Mouse (Mus musculus) liver, embryonic 11.5 days (tissue): ENCODE measurements at regions not wholly inside any gene's neighbourhood (a gene's known extent, or its start where the extent isn't known, plus 50 kb on each side); places are given as distances from the start of the nearest gene placed in this dataset.

Experiments used
- ATAC-seq: fragments of 200-750 bp; cut with Nextera tagmentation; replicated peaks from 2 replicates; pipeline ENCODE4 v1.8.0; 2017; ENCODE audit warnings: moderate number of reproducible peaks, mild to moderate bottlenecking, moderate TSS enrichment, moderate library complexity; ENCODE audit not compliant: low FRiP score
- DNase-seq: peaks from one replicate; pipeline ENCODE4 v3.0.0-alpha.2; 2017; ENCODE audit warnings: low spot score
- H3K27ac ChIP-seq: fragments of 300-500 bp; sonication (generic); 2 replicates; pipeline ENCODE4 v1.5.1; 2014; ENCODE audit warnings: mild to moderate bottlenecking, low read depth, low read length, control low read depth
- H3K27me3 ChIP-seq: fragments of 300-500 bp; sonication (generic); replicated peaks from 2 replicates; pipeline ENCODE4 v1.6.1; 2014; ENCODE audit warnings: low read length, mixed read lengths; ENCODE audit not compliant: control insufficient read depth, insufficient read depth
- H3K36me3 ChIP-seq: fragments of 300-500 bp; sonication (generic); 2 replicates; pipeline ENCODE4 v1.6.1; 2014; ENCODE audit warnings: mild to moderate bottlenecking, low read length, moderate library complexity, mixed read lengths; ENCODE audit not compliant: control insufficient read depth, insufficient read depth
- H3K4me1 ChIP-seq: fragments of 300-500 bp; sonication (generic); replicated peaks from 2 replicates; pipeline ENCODE4 v1.6.1; 2014; ENCODE audit warnings: low read length, mixed read lengths; ENCODE audit not compliant: control insufficient read depth, insufficient read depth
- H3K4me2 ChIP-seq: fragments of 300-500 bp; sonication (generic); 2 replicates; pipeline ENCODE4 v1.6.1; 2014; ENCODE audit warnings: mild to moderate bottlenecking, control low read depth, moderate library complexity
- H3K4me3 ChIP-seq: fragments of 300-500 bp; sonication (generic); 2 replicates; pipeline ENCODE4 v1.5.1; 2014; ENCODE audit warnings: low read depth, low read length, control low read depth
- H3K9ac ChIP-seq: fragments of 300-500 bp; sonication (generic); 2 replicates; pipeline ENCODE4 v1.6.1; 2014; ENCODE audit warnings: low read depth, low read length, control low read depth
- H3K9me3 ChIP-seq: fragments of 300-500 bp; sonication (generic); 2 replicates; pipeline ENCODE4 v1.6.1; 2016; ENCODE audit warnings: low read length, inconsistent platforms, mixed read lengths; ENCODE audit not compliant: control insufficient read depth
- WGBS: fragments of 180-500 bp; shearing (Covaris S2); extraction: QIAGEN DNeasy Blood & Tissue Kit; methylation state at CpG from one replicate; pipeline ENCODE4 v1.1.7; 2014; 5-methylcytosine and 5-hydroxymethylcytosine counted together

DNA sequence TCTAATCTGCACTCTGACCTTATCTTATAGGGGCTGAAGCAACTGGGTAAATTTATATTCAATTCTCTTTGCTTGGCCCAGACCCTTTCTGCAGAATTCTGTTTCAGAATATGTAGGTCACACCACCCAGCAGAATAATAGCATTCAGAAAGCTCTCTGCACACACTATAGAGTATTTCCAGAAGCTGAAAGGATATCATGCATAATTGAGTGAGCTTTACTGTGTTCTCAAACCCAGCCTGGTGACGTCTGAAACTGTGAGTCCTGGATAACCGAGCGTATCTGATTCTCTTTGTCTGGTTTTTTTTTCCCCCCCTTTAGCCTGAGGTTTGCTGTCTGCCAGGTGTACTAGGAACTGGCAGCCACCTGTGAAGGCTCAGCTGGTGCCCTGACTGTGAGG is 94.4 kb upstream of the Nck2 start:
- WGBS, result 75% methylated on average over 3 of the region's 3 CpGs
- no peaks in the 10 kb centered on the region for H3K4me1 ChIP-seq
- H3K9ac ChIP-seq, result no peak overlapping the region
- ATAC-seq (no peak), DNase-seq (no peak)
- no peak overlapping the region for H3K27ac ChIP-seq
- H3K4me2 ChIP-seq, result no peak overlapping the region
- H3K36me3 ChIP-seq, result no peaks in the 10 kb centered on the region
- no peaks in the 10 kb centered on the region for H3K9me3 ChIP-seq
- H3K27me3 ChIP-seq, result no peaks in the 10 kb centered on the region
- no peak overlapping the region for H3K4me3 ChIP-seq

DNA sequence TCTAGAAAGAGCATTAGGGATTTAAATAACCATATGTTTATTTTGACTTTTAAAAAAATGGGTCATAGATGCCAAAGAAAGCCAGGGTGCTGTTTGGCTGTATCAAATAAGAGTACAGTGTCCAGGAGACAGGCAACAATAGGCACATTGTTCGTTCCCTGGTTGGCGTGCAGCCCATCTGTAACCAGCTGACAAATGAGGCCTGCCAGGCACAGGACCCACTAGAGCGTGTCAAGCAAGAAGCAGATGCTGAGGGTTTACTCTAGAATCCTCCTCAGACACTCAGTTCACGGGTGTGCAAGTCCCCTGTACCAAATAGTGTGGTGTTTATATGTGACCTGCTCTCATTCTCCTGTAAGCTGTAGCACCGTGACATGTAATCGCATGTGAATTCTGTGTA is 86.2 kb upstream of the Nck2 start:
- 78% methylated on average over 6 of the region's 6 CpGs for WGBS
- H3K4me1 ChIP-seq, result peaks cover 7% of the 10 kb centered on the region
- H3K9me3 ChIP-seq, result no peaks in the 10 kb centered on the region
- ATAC-seq, result no peak
- no peak overlapping the region for H3K4me2 ChIP-seq
- no peak overlapping the region for H3K9ac ChIP-seq
- no peak overlapping the region for H3K4me3 ChIP-seq
- no peak for DNase-seq
- no peaks in the 10 kb centered on the region; the same call in 1 of the 2 replicates for H3K27me3 ChIP-seq
- no peak overlapping the region for H3K27ac ChIP-seq
- no peaks in the 10 kb centered on the region for H3K36me3 ChIP-seq

DNA sequence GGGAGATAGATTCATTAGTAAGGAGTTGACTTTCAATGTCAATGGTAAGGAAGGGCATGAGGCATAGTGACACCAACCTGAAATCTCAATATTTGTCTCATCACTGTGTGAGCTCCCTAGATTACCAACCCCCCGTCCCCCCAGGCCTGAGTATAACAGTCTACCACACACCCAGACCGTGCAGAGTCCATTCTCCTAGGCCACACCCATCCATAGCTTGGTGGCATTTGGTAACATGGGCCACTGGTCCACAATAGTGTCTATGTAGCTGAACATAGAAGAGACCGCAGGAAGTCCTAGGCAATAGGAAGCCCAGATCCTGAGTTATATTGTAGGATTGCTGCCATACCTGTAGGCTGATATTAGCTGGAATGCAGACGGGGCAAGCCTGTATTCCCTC is 84.7 kb upstream of the Nck2 start:
- Histone ChIP-seq H3K4me3 (no peak overlapping the region), H3K4me2 (no peak overlapping the region), H3K36me3 (no peaks in the 10 kb centered on the region), H3K27me3 (no peaks in the 10 kb centered on the region; the same call in 1 of the 2 replicates), H3K27ac (no peak overlapping the region), H3K9me3 (no peaks in the 10 kb centered on the region), H3K9ac (no peak overlapping the region), H3K4me1 (peaks cover 7% of the 10 kb centered on the region)
- no peak for DNase-seq
- ATAC-seq, result no peak
- 85% methylated on average over 4 of the region's 4 CpGs for WGBS

DNA sequence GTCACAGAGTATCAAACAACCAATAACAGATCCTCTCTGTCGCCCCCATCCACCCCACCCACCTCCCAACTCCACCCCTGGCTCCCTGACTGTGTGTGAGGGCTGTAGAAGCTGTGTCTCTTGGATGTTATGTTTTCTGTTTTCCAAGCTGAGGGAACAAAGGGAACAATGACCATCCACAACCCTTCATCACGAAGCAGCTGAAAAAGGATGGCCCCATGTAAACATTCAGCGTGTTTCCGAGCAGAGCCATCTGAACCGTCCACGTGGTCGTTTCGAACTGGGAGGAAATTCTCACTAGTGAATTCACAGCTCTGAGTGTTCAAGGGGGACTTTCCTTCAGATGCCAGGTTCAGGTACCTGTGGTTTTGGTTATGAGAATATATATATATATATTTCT is 84.1 kb upstream of the Nck2 start:
- H3K27ac ChIP-seq, result no peak overlapping the region
- H3K9me3 ChIP-seq, result no peaks in the 10 kb centered on the region
- H3K4me2 ChIP-seq, result no peak overlapping the region
- DNase-seq (no peak), ATAC-seq (no peak)
- no peak overlapping the region for H3K4me3 ChIP-seq
- H3K27me3 ChIP-seq, result no peaks in the 10 kb centered on the region; the same call in 1 of the 2 replicates
- no peak overlapping the region for H3K9ac ChIP-seq
- H3K36me3 ChIP-seq, result no peaks in the 10 kb centered on the region
- 66% methylated on average over 8 of the region's 8 CpGs for WGBS
- H3K4me1 ChIP-seq, result peaks cover 7% of the 10 kb centered on the region

DNA sequence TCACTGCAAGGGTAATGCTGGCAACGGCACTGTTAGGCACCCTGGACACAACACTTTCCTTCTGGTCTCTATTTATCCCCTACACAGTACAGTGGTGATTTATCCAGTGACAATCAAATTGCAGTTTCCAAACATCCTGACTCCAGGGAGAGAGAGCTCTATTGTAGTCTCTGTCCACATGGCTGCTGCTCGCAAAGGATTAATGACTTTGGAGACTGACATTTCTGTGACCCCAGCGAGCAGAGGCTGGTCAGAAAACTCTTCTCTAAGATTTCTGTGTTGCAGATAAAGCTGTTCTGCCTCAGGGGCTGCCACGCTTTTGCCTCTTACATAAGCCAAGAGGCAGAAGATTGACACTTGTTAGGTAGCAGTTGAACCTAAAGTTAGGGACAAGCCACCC is 83.6 kb upstream of the Nck2 start:
- no peak overlapping the region for H3K9ac ChIP-seq
- H3K27me3 ChIP-seq, result no peaks in the 10 kb centered on the region; the same call in 1 of the 2 replicates
- H3K4me2 ChIP-seq, result no peak overlapping the region
- peaks cover 7% of the 10 kb centered on the region for H3K4me1 ChIP-seq
- ATAC-seq (no peak), DNase-seq (no peak)
- H3K36me3 ChIP-seq, result no peaks in the 10 kb centered on the region
- WGBS, result 34% methylated on average over 4 of the region's 4 CpGs
- H3K4me3 ChIP-seq, result no peak overlapping the region
- no peak overlapping the region for H3K27ac ChIP-seq
- no peaks in the 10 kb centered on the region for H3K9me3 ChIP-seq

DNA sequence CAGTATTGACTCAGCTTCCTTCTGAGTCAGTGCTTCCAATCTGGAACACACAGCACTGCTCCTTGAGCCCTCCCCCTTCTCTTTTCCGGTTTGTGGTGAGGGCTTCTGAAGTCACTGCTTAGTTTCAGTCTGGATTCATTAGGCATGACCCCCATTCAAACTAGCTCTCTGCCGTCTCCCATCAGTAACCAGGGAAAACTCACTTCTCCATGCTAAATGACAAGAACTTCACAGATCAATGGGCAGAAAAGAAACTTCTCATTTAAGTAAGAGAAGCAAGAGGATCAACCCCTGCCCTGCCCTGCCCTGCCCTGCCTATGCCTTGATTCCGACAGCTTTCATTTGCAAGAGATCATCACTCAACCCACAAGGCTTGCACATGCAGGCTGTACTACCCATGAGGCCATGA is 82.9 kb upstream of the Nck2 start:
- no peaks in the 10 kb centered on the region for H3K9me3 ChIP-seq
- H3K9ac ChIP-seq, result no peak overlapping the region
- DNase-seq, result no peak
- no peak overlapping the region for H3K4me2 ChIP-seq
- no peak overlapping the region for H3K27ac ChIP-seq
- H3K27me3 ChIP-seq, result no peaks in the 10 kb centered on the region; the same call in 1 of the 2 replicates
- H3K4me1 ChIP-seq, result peaks cover 7% of the 10 kb centered on the region
- no peak overlapping the region for H3K4me3 ChIP-seq
- no peaks in the 10 kb centered on the region for H3K36me3 ChIP-seq
- 26% methylated on average over 3 of the region's 3 CpGs for WGBS
- ATAC-seq, result no peak

DNA sequence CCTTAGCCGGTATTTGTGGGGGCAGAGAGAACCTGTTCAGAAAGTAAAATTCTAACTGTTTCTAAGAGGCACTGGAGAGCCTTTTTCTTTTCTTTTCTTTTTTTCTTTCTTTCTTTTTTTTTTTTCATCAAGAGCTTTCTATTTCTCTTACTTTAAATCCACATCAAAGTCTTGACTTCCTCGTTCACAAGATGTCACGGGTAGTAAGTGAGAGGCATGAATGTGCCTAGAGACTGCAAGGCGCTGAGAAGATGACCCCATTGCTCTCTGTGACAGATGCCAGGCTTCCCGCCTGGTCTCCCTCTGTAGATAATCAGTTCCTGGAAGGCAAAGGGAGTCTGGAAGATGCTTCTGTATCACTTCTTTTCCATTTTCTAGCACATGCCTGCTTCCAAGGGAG is 82.2 kb upstream of the Nck2 start:
- Histone ChIP-seq H3K4me2 (no peak overlapping the region), H3K4me3 (no peak overlapping the region), H3K36me3 (no peaks in the 10 kb centered on the region), H3K27me3 (no peaks in the 10 kb centered on the region; the same call in 1 of the 2 replicates), H3K27ac (no peak overlapping the region), H3K4me1 (peaks cover 10% of the 10 kb centered on the region), H3K9me3 (no peaks in the 10 kb centered on the region), H3K9ac (no peak overlapping the region)
- ATAC-seq, result no peak
- 48% methylated on average over 5 of the region's 5 CpGs for WGBS
- no peak for DNase-seq

DNA sequence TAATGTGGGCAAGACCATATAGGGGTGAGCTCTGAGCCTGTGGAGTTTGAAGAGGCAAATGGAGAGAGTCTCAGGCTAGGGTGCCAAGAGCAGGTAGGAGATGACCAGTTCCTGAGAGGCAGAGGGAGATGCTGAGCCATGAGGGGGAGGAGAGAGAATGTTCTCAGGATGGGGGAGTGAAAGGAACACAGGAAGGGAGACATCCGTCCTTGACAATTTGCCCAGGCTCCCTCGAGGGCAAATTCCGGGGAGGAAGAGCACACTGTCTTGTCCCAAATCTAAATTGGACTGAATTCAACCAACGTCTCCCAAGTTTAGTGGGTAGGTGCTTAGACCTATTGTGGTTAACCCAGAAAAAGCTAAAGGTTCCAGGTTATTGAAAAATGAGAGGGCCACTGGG is 81.2 kb upstream of the Nck2 start:
- DNase-seq (no peak), ATAC-seq (no peak)
- H3K4me1 ChIP-seq, result peaks cover 16% of the 10 kb centered on the region
- no peaks in the 10 kb centered on the region for H3K9me3 ChIP-seq
- no peak overlapping the region for H3K9ac ChIP-seq
- whole genome bisulfite sequencing, result 71% methylated on average over 4 of the region's 4 CpGs
- H3K4me3 ChIP-seq, result no peak overlapping the region
- H3K4me2 ChIP-seq, result no peak overlapping the region
- no peaks in the 10 kb centered on the region for H3K36me3 ChIP-seq
- H3K27ac ChIP-seq, result no peak overlapping the region
- H3K27me3 ChIP-seq, result no peaks in the 10 kb centered on the region; the same call in 1 of the 2 replicates

DNA sequence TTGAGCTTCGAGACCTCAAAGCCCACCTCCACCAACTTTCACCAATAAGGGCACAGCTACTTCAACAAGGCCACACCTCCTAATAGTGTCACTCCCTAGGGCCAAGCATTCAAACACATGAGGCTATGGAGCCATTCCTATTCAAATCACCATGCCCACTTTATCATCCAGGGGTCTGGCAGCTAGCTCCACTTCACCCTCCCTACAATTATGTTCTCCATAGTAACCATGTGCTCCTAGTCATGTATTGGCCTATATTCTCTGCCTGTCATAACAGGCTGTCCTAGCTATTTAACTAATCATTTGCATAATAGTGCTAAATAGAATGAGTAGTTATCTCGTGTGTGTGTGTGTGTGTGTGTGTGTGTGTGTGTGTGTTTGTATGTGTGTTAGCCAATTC is 77.9 kb upstream of the Nck2 start:
- Histone ChIP-seq H3K27ac (no peak overlapping the region), H3K27me3 (no peaks in the 10 kb centered on the region), H3K9me3 (no peaks in the 10 kb centered on the region), H3K4me2 (no peak overlapping the region), H3K4me1 (0 out of 2 replicates have a peak, but pooled peaks cover 8% of the 10 kb centered on the region), H3K36me3 (no peaks in the 10 kb centered on the region), H3K4me3 (no peak overlapping the region), H3K9ac (no peak overlapping the region)
- WGBS, result 70% methylated on average over 2 of the region's 2 CpGs
- no peak for DNase-seq
- no peak for ATAC-seq
